Mouse (Mus musculus): ENCODE data around the gene Rad51d.

DNA sequence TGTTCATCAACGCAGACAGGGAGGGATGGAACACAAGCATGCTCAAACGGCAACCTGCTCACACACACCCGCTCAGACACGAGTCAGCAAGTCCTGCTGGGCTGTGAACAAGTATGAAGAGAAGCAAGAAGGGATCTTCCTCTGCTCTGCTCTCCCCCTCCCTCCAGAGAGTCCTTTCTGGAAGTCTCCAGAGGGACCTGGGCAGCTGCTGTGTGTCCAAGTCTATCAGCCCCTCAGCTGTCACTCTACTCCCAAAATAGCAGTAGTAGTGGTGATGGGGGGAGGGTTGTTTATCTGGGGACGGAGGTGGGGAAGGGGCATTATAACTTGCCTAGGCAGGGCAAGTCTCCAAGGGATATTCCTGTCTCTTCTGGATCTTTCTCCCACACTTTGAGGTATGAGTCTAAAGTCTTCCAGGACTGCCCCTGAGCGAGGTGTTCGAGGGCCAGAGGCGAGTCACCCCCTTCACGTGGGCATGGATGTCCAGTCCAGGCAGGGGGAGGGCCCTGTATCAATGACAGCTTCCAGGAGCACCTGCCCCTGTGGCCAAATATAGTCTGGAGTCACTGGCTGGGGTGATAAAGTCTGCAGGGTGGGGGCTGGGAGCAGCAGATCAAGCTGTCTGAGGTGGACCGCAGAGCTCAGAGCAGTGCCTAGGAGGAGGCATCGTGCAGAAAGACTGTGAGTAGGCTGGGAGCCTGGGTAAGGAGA is 20.4 kb upstream of the Rad51d start:
- TF ChIP-seq USF1 (IDR thresholded peaks at IDR 0.05; ENCODE audit: low read depth): peak; percentile 53
- peak; percentile 80 for TF ChIP-seq POLR2A (IDR thresholded peaks at IDR 0.05; ENCODE audit: insufficient read length, low read depth)
- TF ChIP-seq TCF12 (IDR thresholded peaks at IDR 0.05; ENCODE audit: insufficient read depth, poor library complexity, severe bottlenecking): peak; percentile 86
- no peak for TF ChIP-seq MAX (IDR thresholded peaks at IDR 0.05; ENCODE audit: low read depth)
- no peak for TF ChIP-seq REST (IDR thresholded peaks at IDR 0.05; ENCODE audit: insufficient read depth, insufficient read length)
- TF ChIP-seq MYOG (IDR thresholded peaks at IDR 0.05; ENCODE audit: control insufficient read depth in 1 of 3, insufficient read depth in 1 of 3, insufficient read length in 2 of 3, low read depth in 2 of 3): peak; percentile 77 to 92 (median 85)
- TF ChIP-seq SRF (IDR thresholded peaks at IDR 0.05; ENCODE audit: control insufficient read depth, insufficient read length, low read depth): peak; percentile 95
- TF ChIP-seq POLR2AphosphoS2 (IDR thresholded peaks at IDR 0.05; ENCODE audit: insufficient read length, low read depth): peak; percentile 68
- peak; percentile 66 to 88 (median 87) for TF ChIP-seq MYOD1 (IDR thresholded peaks at IDR 0.05; ENCODE audit: control insufficient read depth in 1 of 3, insufficient read length in 2 of 3, low read depth in 2 of 3)
- no peak for TF ChIP-seq CEBPB (IDR thresholded peaks at IDR 0.05; ENCODE audit: insufficient read depth, poor library complexity, severe bottlenecking)
- TF ChIP-seq E2F4 (IDR thresholded peaks at IDR 0.05; ENCODE audit: insufficient read depth): no peak
- no peak for TF ChIP-seq TCF3 (IDR thresholded peaks at IDR 0.05; ENCODE audit: insufficient read length, low read depth)

All from myocyte (in vitro differentiated cells).